Mouse (Mus musculus): Measurements from ENCODE around the gene Nckap5. TPM values are rescaled to one million over a fixed set of nuclear protein-coding genes. Genes with fewer than 3 reads are reported as not detected.

Gene Nckap5
- polyA plus RNA-seq, 2 experiments, result 6.8 to 14.9 TPM

GRCm38 (mm10) chr1:126700978-126701320, 129.7 kb downstream of the Nckap5 start:
- WGBS, result 41% methylated on average over 4 of the region's 4 CpGs
- Histone ChIP-seq H3K4me2 (replicated peaks; ENCODE audit: low read depth, low read length, severe bottlenecking) (no peak overlapping the region), H3K4me3 (replicated peaks; ENCODE audit: low read length) (no peak overlapping the region), H3K27me3 (ENCODE audit: control insufficient read depth, insufficient read depth, low read length) (no peaks in the 10 kb centered on the region), H3K27ac (replicated peaks; ENCODE audit: low read depth, low read length) (no peak overlapping the region), H3K36me3 (ENCODE audit: control insufficient read depth, insufficient read depth, low read length) (no peaks in the 10 kb centered on the region), H3K9ac (ENCODE audit: low read depth, low read length, severe bottlenecking) (no peak overlapping the region), H3K9me3 (ENCODE audit: control insufficient read depth, low read length) (no peaks in the 10 kb centered on the region), H3K4me1 (ENCODE audit: control insufficient read depth, insufficient read depth, low read length) (peaks cover 5% of the 10 kb centered on the region; the same call in 1 of the 2 replicates)
- no peak for TF ChIP-seq POLR2A (IDR thresholded peaks at IDR 0.05; ENCODE audit: borderline replicate concordance, extremely low read depth, insufficient read depth, insufficient read length)
- ATAC-seq (ENCODE audit: low FRiP score, low read depth), result no peak
- no peak for DNase-seq (ENCODE audit: low spot score)

- 32% methylated on average over 8 of the region's 8 CpGs for WGBS
- H3K27ac ChIP-seq (replicated peaks; ENCODE audit: low read depth, low read length), result no peak overlapping the region
- ATAC-seq (ENCODE audit: low FRiP score, low read depth), result peak; percentile 57
Measured at GRCm38 (mm10) chr1:126700063-126700977, 130.3 kb downstream of the Nckap5 start.

GRCm38 (mm10) chr1:126693585-126693984, 137.0 kb downstream of the Nckap5 start:
- Histone ChIP-seq H3K27me3 (ENCODE audit: control insufficient read depth, insufficient read depth, low read length) (no peaks in the 10 kb centered on the region), H3K9me3 (ENCODE audit: control insufficient read depth, low read length) (no peaks in the 10 kb centered on the region), H3K36me3 (ENCODE audit: control insufficient read depth, insufficient read depth, low read length) (no peaks in the 10 kb centered on the region), H3K27ac (replicated peaks; ENCODE audit: low read depth, low read length) (no peak overlapping the region), H3K4me3 (replicated peaks; ENCODE audit: low read length) (no peak overlapping the region), H3K4me1 (ENCODE audit: control insufficient read depth, insufficient read depth, low read length) (peaks cover 3% of the 10 kb centered on the region; the same call in 1 of the 2 replicates), H3K9ac (ENCODE audit: low read depth, low read length, severe bottlenecking) (no peak overlapping the region), H3K4me2 (replicated peaks; ENCODE audit: low read depth, low read length, severe bottlenecking) (no peak overlapping the region)
- 81% methylated on average over 7 of the region's 7 CpGs for WGBS
- DNase-seq (ENCODE audit: low spot score) (no peak), ATAC-seq (ENCODE audit: low FRiP score, low read depth) (no peak)
- TF ChIP-seq POLR2A (IDR thresholded peaks at IDR 0.05; ENCODE audit: borderline replicate concordance, extremely low read depth, insufficient read depth, insufficient read length), result no peak

More at GRCm38 (mm10) chr1:126700063-126700977, 130.3 kb downstream of the Nckap5 start:
- Histone ChIP-seq H3K36me3 (ENCODE audit: control insufficient read depth, insufficient read depth, low read length) (no peaks in the 10 kb centered on the region), H3K9me3 (ENCODE audit: control insufficient read depth, low read length) (no peaks in the 10 kb centered on the region), H3K4me2 (replicated peaks; ENCODE audit: low read depth, low read length, severe bottlenecking) (no peak overlapping the region), H3K27me3 (ENCODE audit: control insufficient read depth, insufficient read depth, low read length) (no peaks in the 10 kb centered on the region), H3K4me3 (replicated peaks; ENCODE audit: low read length) (no peak overlapping the region), H3K4me1 (ENCODE audit: control insufficient read depth, insufficient read depth, low read length) (peaks cover 5% of the 10 kb centered on the region; the same call in 1 of the 2 replicates), H3K9ac (ENCODE audit: low read depth, low read length, severe bottlenecking) (no peak overlapping the region)
- no peak for DNase-seq (ENCODE audit: low spot score)
- no peak for TF ChIP-seq POLR2A (IDR thresholded peaks at IDR 0.05; ENCODE audit: borderline replicate concordance, extremely low read depth, insufficient read depth, insufficient read length)

GRCm38 (mm10) chr1:126688593-126688992, 142.0 kb downstream of the Nckap5 start:
- TF ChIP-seq POLR2A (IDR thresholded peaks at IDR 0.05; ENCODE audit: borderline replicate concordance, extremely low read depth, insufficient read depth, insufficient read length), result no peak
- ATAC-seq (ENCODE audit: low FRiP score, low read depth) (no peak), DNase-seq (ENCODE audit: low spot score) (no peak)
- Histone ChIP-seq H3K9ac (ENCODE audit: low read depth, low read length, severe bottlenecking) (no peak overlapping the region), H3K4me3 (replicated peaks; ENCODE audit: low read length) (no peak overlapping the region), H3K4me2 (replicated peaks; ENCODE audit: low read depth, low read length, severe bottlenecking) (no peak overlapping the region), H3K27me3 (ENCODE audit: control insufficient read depth, insufficient read depth, low read length) (no peaks in the 10 kb centered on the region), H3K36me3 (ENCODE audit: control insufficient read depth, insufficient read depth, low read length) (no peaks in the 10 kb centered on the region), H3K4me1 (ENCODE audit: control insufficient read depth, insufficient read depth, low read length) (peaks cover 22% of the 10 kb centered on the region), H3K27ac (replicated peaks; ENCODE audit: low read depth, low read length) (no peak overlapping the region), H3K9me3 (ENCODE audit: control insufficient read depth, low read length) (no peaks in the 10 kb centered on the region)
- 70% methylated on average over 5 of the region's 5 CpGs for WGBS

- no peak overlapping the region for H3K9ac ChIP-seq (ENCODE audit: low read depth, low read length, severe bottlenecking)
- no peaks in the 10 kb centered on the region for H3K27me3 ChIP-seq (ENCODE audit: control insufficient read depth, insufficient read depth, low read length)
- no peaks in the 10 kb centered on the region for H3K36me3 ChIP-seq (ENCODE audit: control insufficient read depth, insufficient read depth, low read length)
- H3K4me2 ChIP-seq (replicated peaks; ENCODE audit: low read depth, low read length, severe bottlenecking), result no peak overlapping the region
- no peak overlapping the region for H3K27ac ChIP-seq (replicated peaks; ENCODE audit: low read depth, low read length)
- H3K4me1 ChIP-seq (ENCODE audit: control insufficient read depth, insufficient read depth, low read length), result peaks cover 26% of the 10 kb centered on the region
- no peak overlapping the region for H3K4me3 ChIP-seq (replicated peaks; ENCODE audit: low read length)
- ATAC-seq (ENCODE audit: low FRiP score, low read depth), result no peak
- DNase-seq (ENCODE audit: low spot score), result no peak
- H3K9me3 ChIP-seq (ENCODE audit: control insufficient read depth, low read length), result no peaks in the 10 kb centered on the region
- 84% methylated on average over 2 of the region's 2 CpGs for WGBS
- no peak for TF ChIP-seq POLR2A (IDR thresholded peaks at IDR 0.05; ENCODE audit: borderline replicate concordance, extremely low read depth, insufficient read depth, insufficient read length)
Measured at GRCm38 (mm10) chr1:126686678-126687077, 143.9 kb downstream of the Nckap5 start.

All from limb, embryonic 14.5 days (tissue).